Mouse (Mus musculus) midbrain, embryonic 14.5 days (tissue): ENCODE data around the gene Map2k6. TPM values are rescaled to one million over a fixed set of nuclear protein-coding genes. Genes with fewer than 3 reads are reported as not detected.

ENCODE experiments used
- ATAC-seq: fragments of 200-750 bp; cut with Nextera tagmentation; 2 replicates; pipeline ENCODE4 v1.8.0; 2017; ENCODE audit warnings: moderate number of reproducible peaks, moderate library complexity; ENCODE audit not compliant: low FRiP score, low TSS enrichment
- DNase-seq: peaks from one replicate; pipeline ENCODE4 v3.0.0-alpha.2; 2015
- H3K27ac ChIP-seq: fragments of 300-500 bp; sonication (generic); replicated peaks from 2 replicates; pipeline ENCODE4 v1.5.1; 2014; ENCODE audit warnings: mild to moderate bottlenecking, low read depth, low read length, moderate library complexity
- H3K27me3 ChIP-seq: fragments of 300-500 bp; sonication (generic); 2 replicates; pipeline ENCODE4 v1.6.1; 2014; ENCODE audit warnings: low read length, control low read depth, mixed read lengths; ENCODE audit not compliant: control insufficient read depth, insufficient read depth
- H3K36me3 ChIP-seq: fragments of 300-500 bp; sonication (generic); 2 replicates; pipeline ENCODE4 v1.6.1; 2014; ENCODE audit warnings: low read length, control low read depth; ENCODE audit not compliant: control insufficient read depth, insufficient read depth
- H3K4me1 ChIP-seq: fragments of 300-500 bp; sonication (generic); 2 replicates; pipeline ENCODE4 v1.6.1; 2014; ENCODE audit warnings: mild to moderate bottlenecking, antibody characterized with exemption, low read length, control low read depth; ENCODE audit not compliant: control insufficient read depth, insufficient read depth
- H3K4me2 ChIP-seq: fragments of 300-500 bp; sonication (generic); 2 replicates; pipeline ENCODE4 v1.6.1; 2014; ENCODE audit warnings: mild to moderate bottlenecking, low read length, moderate library complexity
- H3K4me3 ChIP-seq: fragments of 300-500 bp; sonication (generic); replicated peaks from 2 replicates; pipeline ENCODE4 v1.5.1; 2014; ENCODE audit warnings: low read depth, low read length
- H3K9ac ChIP-seq: fragments of 300-500 bp; sonication (generic); replicated peaks from 2 replicates; pipeline ENCODE4 v1.6.1; 2014; ENCODE audit warnings: mild to moderate bottlenecking, low read length, moderate library complexity
- H3K9me3 ChIP-seq: fragments of 300-500 bp; sonication (generic); 2 replicates; pipeline ENCODE4 v1.6.1; 2016; ENCODE audit warnings: low read length, control low read depth, mixed read lengths; ENCODE audit not compliant: control insufficient read depth
- WGBS: fragments of 180-500 bp; shearing (Covaris S2); extraction: QIAGEN DNeasy Blood & Tissue Kit; methylation state at CpG from one replicate; pipeline ENCODE4 v1.1.7; 2014; 5-methylcytosine and 5-hydroxymethylcytosine counted together
- polyA plus RNA-seq: library from polyadenylated mRNA; unstranded; fragments of >200 nt; fragmentation: Nextera tagmentation; extraction: Ambion mirVana; gene quantifications from 2 replicates; pipeline ENCODE4 v1.2.1, GENCODE M21; 2014

Map2k6 gene
- polyA plus RNA-seq, 1 experiment from 2014 or later, result 26.2 TPM

DNA sequence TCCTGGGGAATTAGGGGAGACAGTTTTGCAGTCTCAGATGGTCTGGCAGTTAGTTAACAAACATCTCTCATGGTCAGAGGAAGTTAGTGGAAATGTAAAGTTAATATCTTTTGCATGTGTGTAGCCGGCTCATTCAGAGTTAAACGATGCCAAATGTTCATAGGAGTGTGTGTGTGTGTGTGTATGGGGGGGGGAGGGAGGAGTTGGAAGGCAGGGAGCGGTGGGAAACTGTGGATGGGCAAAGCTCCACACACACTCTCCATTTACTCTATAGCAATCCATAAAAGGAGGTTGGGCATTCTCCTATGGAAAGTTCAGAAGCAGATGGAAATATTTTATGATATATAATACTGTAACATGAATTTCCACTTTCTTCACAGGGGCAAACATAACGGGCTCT lies 135.9 kb downstream of the Map2k6 start:
- DNase-seq, result no peak
- no peak overlapping the region for H3K27ac ChIP-seq
- H3K27me3 ChIP-seq, result no peaks in the 10 kb centered on the region
- no peak for ATAC-seq
- H3K4me3 ChIP-seq, result no peak overlapping the region
- no peak overlapping the region for H3K9ac ChIP-seq
- H3K36me3 ChIP-seq, result no peaks in the 10 kb centered on the region
- H3K9me3 ChIP-seq, result no peaks in the 10 kb centered on the region
- H3K4me2 ChIP-seq, result no peak overlapping the region
- 85% methylated on average over 4 of the region's 4 CpGs for WGBS
- H3K4me1 ChIP-seq, result no peaks in the 10 kb centered on the region

DNA sequence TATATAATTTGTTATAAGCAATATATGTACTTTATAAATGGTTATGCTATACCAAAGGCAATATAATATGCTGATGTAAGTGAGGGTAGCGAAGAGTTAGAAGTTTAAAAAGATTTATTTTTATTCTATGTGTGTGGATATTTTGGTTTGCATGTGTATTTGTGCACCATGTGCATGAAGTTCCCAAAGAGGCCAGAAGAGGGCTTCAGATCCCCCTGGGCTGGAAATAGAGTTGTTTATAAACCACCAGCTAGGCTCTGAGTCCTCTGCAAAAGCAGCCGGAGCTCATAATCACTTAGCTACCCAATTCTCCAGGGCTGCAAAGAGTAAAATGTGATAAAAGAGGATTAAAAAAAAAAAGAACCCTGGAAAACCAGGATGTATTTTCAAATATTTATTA lies 137.6 kb downstream of the Map2k6 start:
- 93% methylated on average over 2 of the region's 2 CpGs for WGBS
- H3K4me1 ChIP-seq, result no peaks in the 10 kb centered on the region
- H3K4me2 ChIP-seq, result no peak overlapping the region
- ATAC-seq, result no peak
- DNase-seq, result no peak
- H3K27me3 ChIP-seq, result no peaks in the 10 kb centered on the region
- H3K9me3 ChIP-seq, result no peaks in the 10 kb centered on the region
- no peaks in the 10 kb centered on the region for H3K36me3 ChIP-seq
- H3K27ac ChIP-seq, result no peak overlapping the region
- H3K9ac ChIP-seq, result no peak overlapping the region
- H3K4me3 ChIP-seq, result no peak overlapping the region

- H3K27me3 ChIP-seq, result no peaks in the 10 kb centered on the region
- no peak overlapping the region for H3K4me3 ChIP-seq
- H3K9me3 ChIP-seq, result no peaks in the 10 kb centered on the region
- no peak overlapping the region for H3K27ac ChIP-seq
- no peaks in the 10 kb centered on the region for H3K36me3 ChIP-seq
- no peak overlapping the region for H3K9ac ChIP-seq
- no peaks in the 10 kb centered on the region for H3K4me1 ChIP-seq
- peak; percentile 60; the same call in 1 of the 2 replicates for ATAC-seq
- 8% methylated on average over 15 of the region's 15 CpGs for WGBS
- DNase-seq, result peak; percentile 95
- H3K4me2 ChIP-seq, result peak overlapping the region; percentile 38
These were observed 138.7 kb downstream of the Map2k6 start for GRCm38 (mm10) chr11:110537602-110538001.

DNA sequence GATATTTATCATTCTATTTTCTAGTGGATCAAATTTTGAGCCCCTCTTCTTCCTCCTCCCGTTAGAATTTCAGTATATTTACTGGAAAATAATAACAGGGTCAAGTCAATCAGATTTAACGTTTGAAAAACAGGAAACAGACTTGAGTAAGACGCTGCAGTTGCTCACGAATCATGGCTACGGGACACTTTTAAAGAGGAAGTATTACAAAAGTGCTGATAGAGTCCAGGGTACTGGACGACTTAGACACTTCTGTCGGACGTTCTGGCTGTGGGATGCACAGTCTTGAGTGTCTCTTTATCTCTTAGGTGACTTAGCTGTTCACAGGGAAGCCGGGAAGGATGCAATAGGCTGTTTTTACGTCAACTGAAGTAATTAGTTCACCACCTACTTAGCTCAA lies 139.3 kb downstream of the Map2k6 start:
- no peaks in the 10 kb centered on the region for H3K27me3 ChIP-seq

GRCm38 (mm10) chr11:110541933-110542332 lies 143.0 kb downstream of the Map2k6 start:
- no peak for ATAC-seq
- H3K36me3 ChIP-seq, result no peaks in the 10 kb centered on the region
- no peak overlapping the region for H3K27ac ChIP-seq
- no peak for DNase-seq
- H3K27me3 ChIP-seq, result no peaks in the 10 kb centered on the region
- 86% methylated on average over 4 of the region's 4 CpGs for WGBS
- no peak overlapping the region for H3K9ac ChIP-seq
- no peak overlapping the region for H3K4me3 ChIP-seq
- no peaks in the 10 kb centered on the region for H3K9me3 ChIP-seq
- no peaks in the 10 kb centered on the region for H3K4me1 ChIP-seq
- H3K4me2 ChIP-seq, result no peak overlapping the region

More for the DNA sequence above, 139.3 kb downstream of the Map2k6 start:
- Histone ChIP-seq H3K9ac (no peak overlapping the region), H3K36me3 (no peaks in the 10 kb centered on the region), H3K27ac (no peak overlapping the region), H3K4me1 (no peaks in the 10 kb centered on the region), H3K4me3 (no peak overlapping the region), H3K4me2 (no peak overlapping the region), H3K9me3 (no peaks in the 10 kb centered on the region)
- 85% methylated on average over 10 of the region's 10 CpGs for WGBS
- DNase-seq, result no peak
- ATAC-seq, result no peak

DNA sequence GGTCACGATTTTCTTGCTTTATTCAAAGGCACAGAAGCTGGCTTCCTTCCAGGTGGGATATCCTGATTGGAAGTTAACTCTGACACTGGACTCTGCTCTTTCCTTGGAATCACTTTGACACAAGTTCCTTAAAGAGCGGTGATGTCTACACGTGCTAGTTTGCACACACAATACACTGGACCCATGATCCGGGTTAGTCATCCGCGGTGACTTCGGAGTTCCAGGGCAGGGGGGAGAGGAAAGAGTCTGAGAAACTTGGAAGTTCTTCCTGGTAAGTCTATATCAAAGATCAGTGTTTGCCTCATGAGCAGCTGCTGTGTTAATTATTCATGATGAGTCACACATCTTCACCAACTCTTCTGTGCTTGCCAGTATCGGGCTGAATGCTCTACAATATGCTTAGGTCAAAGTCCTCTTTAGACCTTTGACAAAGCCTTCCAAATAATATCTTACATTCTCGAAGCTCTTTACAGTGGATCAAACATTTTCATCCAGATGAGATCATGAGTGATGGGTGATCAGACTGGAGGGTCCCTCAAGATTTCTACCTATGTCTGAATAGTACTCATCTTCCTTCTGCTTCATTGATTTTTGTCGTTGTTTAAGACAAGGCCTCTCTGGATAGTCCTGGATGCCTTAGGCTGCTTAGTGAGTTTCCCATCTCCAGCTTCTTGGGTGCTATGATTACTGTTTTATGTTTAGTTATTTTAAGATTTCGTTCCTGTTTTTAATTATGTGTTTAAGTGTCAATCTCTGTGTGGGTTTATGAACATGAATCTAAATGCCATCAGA lies 145.7 kb downstream of the Map2k6 start:
- WGBS, result 85% methylated on average over 11 of the region's 11 CpGs
- Histone ChIP-seq H3K4me1 (no peaks in the 10 kb centered on the region), H3K9ac (no peak overlapping the region), H3K36me3 (no peaks in the 10 kb centered on the region), H3K4me3 (no peak overlapping the region), H3K9me3 (no peaks in the 10 kb centered on the region), H3K27me3 (no peaks in the 10 kb centered on the region), H3K27ac (no peak overlapping the region), H3K4me2 (no peak overlapping the region)
- DNase-seq (no peak), ATAC-seq (no peak)

DNA sequence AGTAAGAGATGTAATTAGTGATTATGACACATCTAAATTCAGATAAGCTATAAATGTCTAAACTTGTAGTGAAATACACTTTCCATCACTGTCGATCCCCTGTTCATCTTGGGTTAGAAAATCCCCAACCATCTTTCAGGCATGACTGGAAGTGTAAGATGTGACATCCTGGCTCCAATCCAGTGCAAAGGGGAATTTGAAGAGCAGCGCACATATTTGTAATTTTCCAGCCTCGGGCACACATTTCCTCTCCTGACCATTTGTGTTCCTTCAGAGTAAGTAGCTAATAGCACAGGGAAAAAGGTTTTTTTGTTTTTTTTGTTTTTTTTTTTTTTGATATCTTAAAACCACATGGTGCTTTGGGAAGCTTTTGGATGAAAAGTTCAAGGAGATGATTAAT lies 146.5 kb downstream of the Map2k6 start:
- 92% methylated on average over 3 of the region's 3 CpGs for WGBS
- DNase-seq, result no peak
- Histone ChIP-seq H3K9ac (no peak overlapping the region), H3K27ac (no peak overlapping the region), H3K4me3 (no peak overlapping the region), H3K4me2 (no peak overlapping the region), H3K4me1 (no peaks in the 10 kb centered on the region), H3K9me3 (no peaks in the 10 kb centered on the region), H3K36me3 (no peaks in the 10 kb centered on the region), H3K27me3 (no peaks in the 10 kb centered on the region)
- no peak for ATAC-seq

DNA sequence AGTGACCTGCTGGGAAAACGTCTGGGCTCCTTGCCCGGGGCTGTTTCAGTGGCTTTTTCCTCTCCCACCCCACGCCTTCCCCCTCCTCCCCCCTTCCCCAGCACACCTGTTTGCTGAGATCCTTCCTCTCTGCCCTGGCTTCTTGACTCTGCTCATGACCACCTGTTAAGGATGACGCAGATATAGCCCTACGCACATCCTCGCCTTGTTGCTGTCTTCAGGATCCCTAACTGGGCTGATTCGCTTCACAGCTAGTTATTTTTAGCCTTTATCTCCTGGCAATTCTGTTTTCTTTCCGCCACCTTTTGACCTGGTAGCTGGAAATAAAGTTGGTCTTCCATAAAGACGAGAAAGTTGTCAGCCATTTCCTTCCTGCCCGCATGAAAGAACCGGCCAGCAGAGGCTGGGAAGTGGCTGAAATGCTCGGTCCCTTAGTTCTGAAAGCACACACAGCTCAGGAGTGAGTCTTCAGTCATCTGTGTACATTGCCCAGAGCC lies 152.6 kb downstream of the Map2k6 start:
- no peaks in the 10 kb centered on the region for H3K27me3 ChIP-seq
- H3K4me2 ChIP-seq, result no peak overlapping the region
- no peaks in the 10 kb centered on the region for H3K4me1 ChIP-seq
- H3K9ac ChIP-seq, result no peak overlapping the region
- ATAC-seq (no peak), DNase-seq (no peak)
- 88% methylated on average over 12 of the region's 12 CpGs for WGBS
- no peaks in the 10 kb centered on the region for H3K36me3 ChIP-seq
- no peak overlapping the region for H3K27ac ChIP-seq
- no peaks in the 10 kb centered on the region for H3K9me3 ChIP-seq
- no peak overlapping the region for H3K4me3 ChIP-seq
